Mouse (Mus musculus) kidney, adult 2 months (tissue): ENCODE data around the gene Tmem256.

Source experiments
- CTCF ChIP-seq: fragments of 200-500 bp; conservative IDR thresholded peaks from 2 replicates; pipeline ENCODE4 v1.5.1; 2011; ENCODE audit warnings: low read depth, mild to moderate bottlenecking, control low read depth, low read length, moderate library complexity, mixed read lengths; ENCODE audit not compliant: insufficient read depth, insufficient read length
- POLR2A ChIP-seq: fragments of 200-500 bp; IDR thresholded peaks from one replicate; pipeline ENCODE4 v1.6.1; 2011; ENCODE audit warnings: low read depth, low read length, control low read depth

DNA sequence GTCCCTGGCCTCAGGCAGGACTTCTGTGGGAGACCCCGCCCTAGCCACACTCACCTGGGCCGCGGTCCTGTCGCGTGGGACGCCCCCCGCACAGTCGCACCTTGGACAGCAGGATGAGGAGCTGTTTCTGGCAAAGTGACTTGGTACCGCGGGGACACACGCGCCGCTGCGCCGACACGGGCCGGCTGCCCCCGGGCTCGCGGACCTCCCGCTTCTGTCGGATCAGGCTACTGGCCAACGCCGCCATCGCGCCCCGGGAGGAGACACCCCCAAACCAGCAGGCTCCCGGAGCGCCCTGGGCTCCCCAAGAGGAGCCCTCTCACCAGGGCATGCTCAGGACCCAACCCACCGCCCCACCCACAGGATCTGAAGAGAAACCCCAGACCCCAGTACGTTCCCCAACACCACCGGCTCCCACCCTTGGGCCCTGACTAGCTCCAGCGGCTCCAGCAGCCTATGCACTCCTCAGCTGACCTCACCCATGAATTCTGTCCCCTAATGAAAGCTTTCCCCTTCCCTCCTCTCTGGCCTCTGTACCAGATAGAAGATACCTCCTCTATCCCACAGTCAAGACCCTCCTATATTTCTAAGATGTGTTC, 36.8 kb upstream of the Tmem256 start, which contains the start of gene Fgf11:
- no peak for TF ChIP-seq CTCF
- TF ChIP-seq POLR2A: no peak
